Mouse (Mus musculus) CD4-positive, CD25-positive, alpha-beta regulatory T cell, adult 2 months (primary cell): ENCODE results near the gene Pex10.
"Not testable (repeated sequence)": the region's sequence is repeated elsewhere in the genome, so short reads cannot be mapped to it uniquely, and the experiment has no call there.

Experiments
- DNase-seq: peaks from one replicate; pipeline ENCODE4 v3.0.0-alpha.2; 2012; ENCODE audit warnings: low read depth, low spot score

Pex10 gene

GRCm38 (mm10) chr4:155063895-155064294 lies 2.9 kb upstream of the Pex10 start:
- DNase-seq = no peak

GRCm38 (mm10) chr4:155064474-155064873 lies 2.3 kb upstream of the Pex10 start:
- DNase-seq = peak; percentile 39

- peak; percentile 90 for DNase-seq
Measured at GRCm38 (mm10) chr4:155065970-155066833, 614 bp upstream of the Pex10 start.

GRCm38 (mm10) chr4:155068357-155068972 lies 1.6 kb downstream of the Pex10 start:
- no peak for DNase-seq

- peak; percentile 49 for DNase-seq
Measured at GRCm38 (mm10) chr4:155069191-155069590, 2.4 kb downstream of the Pex10 start.

- DNase-seq = no peak
Measured at GRCm38 (mm10) chr4:155070199-155070598, 3.4 kb downstream of the Pex10 start.

GRCm38 (mm10) chr4:155070921-155071320 lies 4.1 kb downstream of the Pex10 start:
- no peak for DNase-seq

GRCm38 (mm10) chr4:155074418-155074817 lies 7.6 kb downstream of the Pex10 start:
- DNase-seq = no peak

- no peak for DNase-seq
Measured at GRCm38 (mm10) chr4:155075137-155075536, 8.3 kb downstream of the Pex10 start.

- no peak for DNase-seq
Measured at GRCm38 (mm10) chr4:155075813-155076212, 9.0 kb downstream of the Pex10 start.

GRCm38 (mm10) chr4:155076677-155077076 lies 9.9 kb downstream of the Pex10 start:
- DNase-seq = no peak

GRCm38 (mm10) chr4:155078808-155079207 lies 12.0 kb downstream of the Pex10 start:
- not testable (repeated sequence) for DNase-seq

GRCm38 (mm10) chr4:155079666-155080065 lies 12.8 kb downstream of the Pex10 start:
- DNase-seq = no peak

GRCm38 (mm10) chr4:155083553-155083952 lies 16.7 kb downstream of the Pex10 start:
- DNase-seq = no peak

GRCm38 (mm10) chr4:155084351-155084750 lies 17.5 kb downstream of the Pex10 start:
- DNase-seq = no peak

GRCm38 (mm10) chr4:155085206-155086107 lies 18.6 kb downstream of the Pex10 start:
- peak; percentile 40 for DNase-seq

GRCm38 (mm10) chr4:155086108-155087024 lies 19.6 kb downstream of the Pex10 start, which contains the start of the genes Rer1 and Morn1:
Gene Rer1, minus strand, starts transcription at chr4:155086382.
Gene Morn1, plus strand, starts transcription at chr4:155086577.
- peak; percentile 100 for DNase-seq

- no peak for DNase-seq
Measured at GRCm38 (mm10) chr4:155089241-155089640, 22.4 kb downstream of the Pex10 start.

- no peak for DNase-seq
Measured at GRCm38 (mm10) chr4:155090147-155090546, 23.3 kb downstream of the Pex10 start.

GRCm38 (mm10) chr4:155090688-155091449 lies 24.1 kb downstream of the Pex10 start:
- peak; percentile 33 for DNase-seq
